Mouse (Mus musculus) cerebellum, postnatal 36 days (tissue): Measurements from ENCODE around the gene Mt1.

Experiments used
- DNase-seq, 2 experiments: peaks; one replicate each; pipeline ENCODE4 v3.0.0; 2021 to 2022; ENCODE audit warnings: mixed read lengths in 2 of 2

The Mt1 gene

GRCm38 (mm10) chr8:94173848-94174403, 5.0 kb upstream of the Mt1 start:
- DNase-seq = no peak

- no peak for DNase-seq
Observed at GRCm38 (mm10) chr8:94174619-94175213, 4.2 kb upstream of the Mt1 start.

DNA sequence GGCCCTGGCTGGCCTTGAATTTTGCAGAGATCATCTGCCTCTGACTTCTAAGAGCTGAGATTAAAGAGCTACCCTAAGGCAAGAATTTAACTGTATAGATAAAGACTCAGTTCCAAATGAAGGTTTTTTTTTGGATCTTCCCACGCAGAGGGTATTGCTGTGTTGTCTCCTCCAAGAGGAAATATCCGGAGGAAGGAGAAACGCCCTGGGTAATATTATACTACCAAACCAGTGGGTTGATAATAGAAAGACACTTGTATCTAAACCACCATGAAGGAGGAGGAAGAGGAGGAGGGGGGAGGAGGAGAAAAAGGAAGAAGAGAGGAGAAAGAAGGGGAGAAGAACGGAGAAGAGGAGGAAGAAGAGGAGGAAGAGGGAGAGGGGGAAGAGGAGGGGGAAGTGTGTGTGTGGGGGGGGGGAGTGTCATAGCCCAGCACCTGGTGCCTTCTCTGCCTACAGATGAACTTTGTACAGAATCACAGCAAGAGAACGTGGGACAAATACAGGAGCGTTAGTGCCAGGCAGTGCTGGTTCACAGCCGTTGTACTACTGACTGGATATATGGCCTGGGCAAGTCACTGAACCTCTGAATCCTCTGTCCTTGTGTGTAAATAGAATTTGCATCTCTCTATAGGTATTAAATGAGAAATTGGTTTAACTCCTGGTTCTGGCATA, 1.0 kb upstream of the Mt1 start:
- DNase-seq = no peak

DNA sequence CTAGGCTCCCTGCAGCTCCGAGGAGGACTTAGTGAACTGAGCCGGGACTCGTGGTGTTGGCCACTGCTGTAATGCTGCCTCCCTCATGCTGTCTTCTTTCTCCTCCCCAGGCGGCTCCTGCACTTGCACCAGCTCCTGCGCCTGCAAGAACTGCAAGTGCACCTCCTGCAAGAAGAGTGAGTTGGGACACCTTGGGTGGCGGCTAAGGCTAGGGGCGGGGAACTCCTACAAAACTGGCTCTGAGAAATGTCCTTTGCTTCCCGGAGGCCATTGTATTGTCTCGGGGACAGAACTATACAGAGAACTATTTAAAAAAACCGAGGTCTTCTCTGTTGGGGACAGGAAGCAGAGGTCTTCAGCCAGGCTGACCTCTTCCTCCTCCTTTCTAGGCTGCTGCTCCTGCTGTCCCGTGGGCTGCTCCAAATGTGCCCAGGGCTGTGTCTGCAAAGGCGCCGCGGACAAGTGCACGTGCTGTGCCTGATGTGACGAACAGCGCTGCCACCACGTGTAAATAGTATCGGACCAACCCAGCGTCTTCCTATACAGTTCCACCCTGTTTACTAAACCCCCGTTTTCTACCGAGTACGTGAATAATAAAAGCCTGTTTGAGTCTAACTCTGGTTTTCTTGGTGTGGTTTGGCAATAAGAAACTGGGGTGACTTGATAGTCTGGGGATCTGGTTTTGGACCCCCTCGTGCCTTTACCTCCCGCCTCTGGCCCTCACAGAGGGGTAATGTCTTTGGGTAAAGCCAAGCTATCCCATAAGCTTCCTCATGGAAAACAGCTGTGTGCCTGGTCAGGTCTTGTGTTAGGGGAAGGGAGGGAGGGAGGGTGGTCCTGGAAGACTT, 1.1 kb downstream of the Mt1 start:
- DNase-seq = peak in 1 of 2 experiments; percentile 12

- DNase-seq = no peak
Observed at GRCm38 (mm10) chr8:94180561-94180908, 1.7 kb downstream of the Mt1 start.

DNA sequence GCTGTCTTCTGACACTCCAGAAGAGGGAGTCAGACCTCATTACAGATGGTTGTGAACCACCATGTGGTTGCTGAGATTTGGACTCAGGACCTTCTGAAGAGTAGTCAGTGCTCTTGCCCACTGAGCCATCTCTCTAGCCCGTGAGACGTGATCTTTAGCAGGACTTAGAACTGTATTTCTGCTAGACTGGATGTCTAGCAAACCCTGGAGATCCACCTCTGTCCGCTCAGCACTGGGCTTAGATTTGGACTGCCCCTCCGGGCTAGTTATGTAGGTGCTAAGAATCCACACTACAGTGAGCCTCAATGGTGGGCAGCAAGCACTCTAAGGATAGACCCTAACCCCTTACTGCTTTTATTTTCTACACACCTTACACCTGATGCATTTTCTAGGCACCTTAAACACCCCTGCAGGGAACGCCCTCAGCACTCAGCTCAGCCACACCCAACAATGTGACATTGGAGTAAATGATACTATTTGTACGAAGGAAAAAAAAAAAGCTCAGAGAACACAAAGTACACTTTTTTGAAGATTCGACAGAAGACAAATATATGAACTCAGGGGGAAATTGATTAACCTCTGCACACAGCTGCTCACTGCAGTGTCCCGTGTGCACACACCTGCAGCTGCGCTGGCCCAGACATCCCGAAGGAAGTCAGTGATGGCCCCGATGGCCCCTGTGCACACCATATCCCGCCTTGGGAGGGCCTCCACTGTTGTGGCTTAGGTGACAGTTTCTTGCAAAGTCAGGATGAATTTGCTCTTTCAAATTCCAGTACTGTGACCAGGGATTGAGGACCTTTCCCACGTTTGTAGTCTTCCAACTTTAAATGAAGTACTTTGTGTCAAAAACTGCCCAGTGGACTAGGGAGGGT, 3.4 kb downstream of the Mt1 start:
- no peak for DNase-seq

DNA sequence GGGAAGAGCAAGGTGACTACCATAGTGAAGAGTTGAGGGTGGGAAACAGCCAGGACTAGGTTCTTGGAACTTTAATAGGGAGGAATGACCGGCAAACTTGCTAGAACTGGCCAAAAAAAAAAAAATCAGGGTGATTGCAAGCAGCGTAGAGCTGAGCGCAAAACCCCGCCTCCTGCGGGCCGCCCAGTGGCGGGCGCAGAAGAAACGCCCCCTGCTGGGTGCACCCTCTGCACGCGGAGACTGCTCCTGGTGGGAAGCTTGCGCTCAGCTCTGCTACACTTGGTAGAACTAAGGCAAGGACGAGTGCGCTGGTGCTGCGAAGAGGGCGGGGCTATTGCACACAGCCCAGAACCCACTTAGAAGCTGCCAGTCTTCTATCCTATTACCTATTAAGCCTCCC, 4.2 kb downstream of the Mt1 start:
- DNase-seq = peak in 1 of 2 experiments; percentile 43

DNA sequence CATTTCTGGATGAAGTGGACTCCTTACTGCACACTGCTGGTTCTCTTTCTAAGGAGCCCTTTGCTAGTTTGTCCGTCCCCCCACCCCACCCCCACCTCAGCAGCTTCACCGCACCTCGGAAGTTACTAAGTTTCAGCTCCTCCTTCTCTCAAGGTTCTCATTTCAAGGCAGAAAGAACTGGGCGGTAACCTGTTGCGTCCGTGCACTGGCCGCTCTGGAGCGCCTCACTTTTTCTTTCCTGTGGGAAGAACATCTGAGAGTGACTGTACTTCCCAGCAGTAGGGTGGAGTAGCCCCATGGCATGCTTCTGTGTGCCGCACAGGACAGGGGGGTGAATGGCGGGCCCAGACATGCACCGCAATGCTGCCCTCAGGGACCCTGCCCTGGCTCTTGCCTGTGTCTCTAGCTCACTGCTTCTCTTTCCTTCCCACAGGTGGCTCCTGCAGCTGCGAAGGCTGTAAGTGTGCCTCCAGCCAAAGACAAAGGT, 5.5 kb downstream of the Mt1 start:
- DNase-seq = no peak

DNA sequence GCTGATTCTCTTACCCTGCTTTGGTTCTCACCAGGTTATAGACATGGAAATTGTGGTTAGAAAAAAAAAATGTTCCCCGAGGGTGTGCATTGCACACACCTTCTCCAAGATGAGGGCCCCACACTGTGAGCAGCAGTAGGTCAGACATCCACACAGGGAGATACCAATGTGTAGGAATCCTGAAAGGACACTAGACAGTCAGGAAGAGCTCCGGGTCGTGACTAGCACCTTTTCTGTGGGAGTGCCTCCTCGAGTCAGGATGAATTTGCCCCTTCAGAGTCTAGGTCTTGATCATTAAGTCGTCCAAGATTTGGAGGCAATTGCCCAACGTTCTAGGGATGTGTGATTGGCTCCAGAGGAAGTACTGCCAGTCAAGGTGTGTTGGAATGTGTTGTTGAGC, 6.9 kb downstream of the Mt1 start:
- no peak for DNase-seq

- peak; percentile 79 to 80 for DNase-seq
Observed at GRCm38 (mm10) chr8:94186542-94186941, 7.7 kb downstream of the Mt1 start.

- no peak for DNase-seq
Observed at GRCm38 (mm10) chr8:94187290-94188002, 8.6 kb downstream of the Mt1 start.

DNA sequence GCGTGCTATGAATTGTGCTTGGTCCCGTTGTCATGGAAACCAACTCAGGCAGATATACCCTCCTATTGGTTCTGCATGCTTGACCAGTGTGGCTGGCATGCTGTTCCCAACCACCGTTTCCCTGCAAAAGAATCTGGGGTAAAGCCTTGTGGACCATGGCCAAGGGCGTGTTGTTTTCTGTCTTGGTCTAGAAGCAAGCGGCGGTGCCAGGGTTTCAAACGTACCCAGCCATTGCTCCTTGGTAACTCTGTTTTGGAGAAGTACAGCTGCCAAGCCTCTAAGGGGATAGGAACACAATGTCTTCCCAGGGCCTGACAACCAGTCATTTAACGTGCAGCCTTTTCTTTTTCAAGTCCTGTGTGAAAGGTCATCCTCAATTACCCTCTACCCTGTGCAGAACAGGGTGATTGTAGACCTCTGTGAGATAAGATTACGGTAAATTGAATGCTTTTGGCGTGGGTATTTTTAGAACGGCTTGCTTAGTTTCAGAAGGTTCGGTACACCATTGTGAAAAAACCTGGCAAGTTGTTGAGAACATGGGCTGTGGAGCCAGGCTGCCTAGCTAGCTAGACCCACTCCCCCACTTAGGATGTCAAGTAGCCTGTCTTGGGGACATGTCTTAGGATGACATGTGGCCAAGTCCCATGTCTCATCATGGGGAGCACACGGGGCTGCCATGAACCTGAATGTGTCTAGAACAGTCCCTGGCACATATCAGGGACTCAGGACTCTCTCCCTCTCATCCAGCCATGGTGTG, 10.6 kb downstream of the Mt1 start:
- peak in 1 of 2 experiments; percentile 23 for DNase-seq

- no peak for DNase-seq
Observed at GRCm38 (mm10) chr8:94191101-94191691, 12.3 kb downstream of the Mt1 start.

DNA sequence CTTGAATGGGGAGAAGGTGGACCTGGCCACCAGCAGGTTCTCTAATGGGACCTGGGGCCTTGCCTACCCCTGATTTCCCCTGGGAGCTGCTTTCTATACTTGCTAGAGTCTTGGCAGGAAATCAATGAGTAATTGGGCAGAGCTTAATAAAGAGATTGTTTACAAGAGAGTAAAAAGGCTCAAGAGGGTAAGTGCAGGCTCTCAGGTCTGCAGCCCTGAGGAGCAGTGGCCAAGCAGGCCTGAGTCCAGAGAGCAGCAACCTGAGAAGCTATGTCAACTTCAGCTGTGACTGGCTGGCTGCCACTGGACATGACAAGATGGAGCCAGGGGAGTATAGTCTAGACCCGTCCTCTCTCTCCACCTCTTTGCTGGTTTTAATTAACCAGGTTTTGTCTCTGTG, 14.0 kb downstream of the Mt1 start:
- no peak for DNase-seq

GRCm38 (mm10) chr8:94194591-94195223, 15.8 kb downstream of the Mt1 start:
- no peak for DNase-seq

DNA sequence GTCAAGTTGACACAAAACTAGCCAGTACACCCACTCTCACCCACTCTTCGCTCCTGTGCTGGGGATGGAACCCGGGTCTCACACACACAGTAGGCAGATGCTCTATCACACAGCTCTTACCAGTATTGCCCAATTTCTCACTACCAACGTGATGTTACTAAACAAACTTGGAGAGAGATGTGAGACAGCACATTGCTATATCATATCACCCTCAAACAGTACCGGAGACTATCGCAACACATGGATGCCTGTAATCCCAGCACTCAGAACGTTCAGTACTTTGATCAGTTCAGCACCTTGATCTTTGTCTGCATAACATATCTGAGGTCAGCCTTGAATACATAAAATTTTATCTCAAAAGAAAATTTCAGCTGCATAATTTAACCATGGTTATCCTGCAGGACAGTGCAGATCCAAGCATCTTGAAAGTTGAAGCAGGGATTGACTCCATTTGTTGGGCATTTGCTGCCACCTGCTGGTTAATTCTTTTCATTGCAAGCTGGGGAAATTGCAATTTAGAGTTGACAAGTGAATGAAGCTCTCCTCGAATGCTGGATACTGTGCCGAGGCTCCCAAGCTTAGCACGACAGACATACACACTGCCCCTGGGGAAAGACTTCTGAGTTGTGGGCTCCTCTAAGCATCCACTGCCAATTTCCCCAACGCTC, 20.5 kb downstream of the Mt1 start:
- DNase-seq = peak; percentile 61 to 76

DNA sequence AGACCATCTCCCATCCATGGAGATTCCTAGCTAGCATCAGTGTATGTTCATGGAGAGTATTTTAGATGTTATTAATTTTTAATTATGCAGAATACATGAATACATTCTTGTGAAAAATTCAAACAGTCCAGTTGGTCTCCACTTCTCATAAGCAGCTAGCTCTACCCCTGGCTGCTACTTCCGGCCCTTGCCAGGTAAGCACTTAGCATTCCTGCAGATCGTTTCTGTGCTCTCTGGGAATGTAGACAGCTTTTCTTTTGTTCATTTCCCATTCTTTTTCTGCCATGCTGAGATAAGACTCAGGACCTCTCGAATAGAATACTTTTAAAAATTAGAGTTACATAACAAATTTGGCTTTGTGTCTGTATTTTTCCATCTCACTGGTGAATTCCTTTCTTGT, 25.2 kb downstream of the Mt1 start:
- no peak for DNase-seq

GRCm38 (mm10) chr8:94205736-94206135, 26.9 kb downstream of the Mt1 start:
- DNase-seq = peak; percentile 78

DNA sequence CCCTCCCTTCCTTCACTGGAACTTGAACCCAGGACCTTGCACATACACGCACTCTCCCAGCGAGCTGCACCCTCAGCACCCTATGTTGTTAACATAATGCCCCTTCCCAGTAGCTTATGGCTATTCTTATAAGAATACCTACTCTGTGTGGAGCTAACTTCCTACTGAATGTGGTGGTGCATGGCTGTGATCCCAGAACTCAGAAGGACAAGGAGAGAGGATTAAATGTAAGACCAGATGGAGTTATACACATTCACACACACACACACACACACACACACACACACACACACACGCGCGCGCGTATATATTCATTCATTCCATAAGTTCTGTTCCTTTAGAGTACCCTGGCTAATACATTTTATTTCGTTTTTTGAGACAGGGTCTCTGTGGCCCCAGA, 27.4 kb downstream of the Mt1 start:
- no peak for DNase-seq

DNA sequence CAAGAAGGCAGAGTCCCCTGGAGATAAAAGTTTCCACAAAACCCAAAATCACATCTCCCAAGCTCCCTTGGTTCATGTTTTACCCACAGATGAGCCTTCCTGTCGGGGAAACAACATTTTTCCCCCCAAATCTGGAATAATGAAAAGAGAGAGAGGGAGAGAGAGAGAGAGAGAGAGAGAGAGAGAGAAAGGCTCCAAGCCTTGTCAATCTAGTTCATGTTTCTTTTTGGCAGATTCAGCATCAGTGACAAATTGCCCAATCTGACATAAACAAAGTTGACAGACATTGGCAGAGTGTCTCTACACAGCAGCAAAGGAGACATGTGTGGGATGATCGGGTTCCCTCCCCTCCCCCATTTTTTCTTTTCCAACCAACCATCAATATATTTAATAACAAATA, 28.6 kb downstream of the Mt1 start:
- no peak for DNase-seq
